Mouse (Mus musculus) limb, embryonic 15.5 days (tissue): ENCODE measurements around the gene Atl2. TPM values are rescaled to one million over a fixed set of nuclear protein-coding genes. Genes with fewer than 3 reads are reported as not detected.

ENCODE experiments used
- ATAC-seq: fragments of 200-750 bp; cut with Nextera tagmentation; 2 replicates; pipeline ENCODE4 v1.8.0; 2017; ENCODE audit warnings: low read depth, moderate TSS enrichment; ENCODE audit not compliant: insufficient number of reproducible peaks, low FRiP score, low TSS enrichment
- H3K27ac ChIP-seq: fragments of 300-500 bp; sonication (generic); 2 replicates; pipeline ENCODE4 v1.5.1; 2015; ENCODE audit warnings: moderate library complexity, mild to moderate bottlenecking, inconsistent platforms
- H3K27me3 ChIP-seq: fragments of 300-500 bp; sonication (generic); 2 replicates; pipeline ENCODE4 v1.6.1; 2015; ENCODE audit warnings: inconsistent platforms
- H3K36me3 ChIP-seq: fragments of 300-500 bp; sonication (generic); 2 replicates; pipeline ENCODE4 v1.6.1; 2015; ENCODE audit warnings: inconsistent platforms
- H3K4me1 ChIP-seq: fragments of 300-500 bp; sonication (generic); 2 replicates; pipeline ENCODE4 v1.6.1; 2015; ENCODE audit warnings: inconsistent platforms
- H3K4me2 ChIP-seq: fragments of 300-500 bp; sonication (generic); 2 replicates; pipeline ENCODE4 v1.6.1; 2015; ENCODE audit warnings: mild to moderate bottlenecking, inconsistent platforms
- H3K4me3 ChIP-seq: fragments of 300-500 bp; sonication (generic); 2 replicates; pipeline ENCODE4 v1.5.1; 2015; ENCODE audit warnings: mild to moderate bottlenecking, inconsistent platforms
- H3K9ac ChIP-seq: fragments of 300-500 bp; sonication (generic); 2 replicates; pipeline ENCODE4 v1.6.1; 2015; ENCODE audit warnings: inconsistent platforms
- H3K9me3 ChIP-seq: fragments of 300-500 bp; sonication (generic); 2 replicates; pipeline ENCODE4 v1.6.1; 2016; ENCODE audit warnings: inconsistent platforms
- WGBS: fragments of 180-500 bp; shearing (Covaris S2); methylation state at CpG from one replicate; pipeline ENCODE4 v1.1.7; 2015; 5-methylcytosine and 5-hydroxymethylcytosine counted together
- polyA plus RNA-seq: library from polyadenylated mRNA; unstranded; fragments of >200 nt; fragmentation: Nextera tagmentation; extraction: Ambion mirVana; gene quantifications from 2 replicates; pipeline ENCODE4 v1.2.1, GENCODE M21; 2015

Gene Atl2
- polyA plus RNA-seq, 1 experiment from 2014 or later: 31.7 TPM

- WGBS: 55% methylated on average over 15 of the region's 15 CpGs
- no peak overlapping the region for H3K4me3 ChIP-seq
- no peak overlapping the region for H3K27ac ChIP-seq
- H3K4me2 ChIP-seq: no peak overlapping the region
- H3K9ac ChIP-seq: no peak overlapping the region
- H3K4me1 ChIP-seq: peaks cover 16% of the 10 kb centered on the region
- ATAC-seq: peak; percentile 78
- H3K27me3 ChIP-seq: no peaks in the 10 kb centered on the region
- no peaks in the 10 kb centered on the region for H3K36me3 ChIP-seq
- no peaks in the 10 kb centered on the region for H3K9me3 ChIP-seq
Measured at GRCm38 (mm10) chr17:79919566-79920350, 23.8 kb upstream of the Atl2 start.

GRCm38 (mm10) chr17:79918484-79919004, 22.6 kb upstream of the Atl2 start:
- no peak overlapping the region for H3K9ac ChIP-seq
- H3K27me3 ChIP-seq: no peaks in the 10 kb centered on the region
- H3K36me3 ChIP-seq: no peaks in the 10 kb centered on the region
- H3K27ac ChIP-seq: no peak overlapping the region
- H3K4me2 ChIP-seq: no peak overlapping the region
- H3K4me1 ChIP-seq: peaks cover 16% of the 10 kb centered on the region
- 29% methylated on average over 9 of the region's 9 CpGs for WGBS
- ATAC-seq: no peak
- H3K4me3 ChIP-seq: no peak overlapping the region
- H3K9me3 ChIP-seq: no peaks in the 10 kb centered on the region

- ATAC-seq: no peak
Measured at GRCm38 (mm10) chr17:79916996-79917395, 21.1 kb upstream of the Atl2 start.

GRCm38 (mm10) chr17:79912174-79912573, 16.3 kb upstream of the Atl2 start:
- Histone ChIP-seq H3K27ac (no peak overlapping the region), H3K4me1 (peaks cover 5% of the 10 kb centered on the region; the same call in 1 of the 2 replicates), H3K9me3 (no peaks in the 10 kb centered on the region), H3K4me3 (no peak overlapping the region), H3K4me2 (no peak overlapping the region), H3K27me3 (no peaks in the 10 kb centered on the region), H3K36me3 (no peaks in the 10 kb centered on the region), H3K9ac (no peak overlapping the region)
- ATAC-seq: no peak
- 74% methylated on average over 2 of the region's 2 CpGs for WGBS

More at GRCm38 (mm10) chr17:79916996-79917395, 21.1 kb upstream of the Atl2 start:
- no peaks in the 10 kb centered on the region for H3K27me3 ChIP-seq
- no peak overlapping the region for H3K9ac ChIP-seq
- no peak overlapping the region for H3K27ac ChIP-seq
- no peak overlapping the region for H3K4me3 ChIP-seq
- H3K4me2 ChIP-seq: no peak overlapping the region
- H3K9me3 ChIP-seq: no peaks in the 10 kb centered on the region
- 56% methylated on average over 9 of the region's 9 CpGs for WGBS
- peaks cover 16% of the 10 kb centered on the region for H3K4me1 ChIP-seq
- H3K36me3 ChIP-seq: no peaks in the 10 kb centered on the region

- Histone ChIP-seq H3K36me3 (no peaks in the 10 kb centered on the region), H3K9me3 (no peaks in the 10 kb centered on the region), H3K4me1 (peaks cover under 1% of the 10 kb centered on the region; the same call in 1 of the 2 replicates), H3K27me3 (no peaks in the 10 kb centered on the region), H3K4me2 (no peak overlapping the region), H3K27ac (no peak overlapping the region), H3K4me3 (no peak overlapping the region), H3K9ac (no peak overlapping the region)
- ATAC-seq: no peak
- 73% methylated on average over 3 of the region's 3 CpGs for WGBS
Measured at GRCm38 (mm10) chr17:79911718-79912117, 15.8 kb upstream of the Atl2 start.

GRCm38 (mm10) chr17:79909571-79909970, 13.6 kb upstream of the Atl2 start:
- ATAC-seq: no peak
- Histone ChIP-seq H3K4me3 (no peak overlapping the region), H3K9ac (no peak overlapping the region), H3K4me2 (no peak overlapping the region), H3K4me1 (no peaks in the 10 kb centered on the region), H3K27me3 (no peaks in the 10 kb centered on the region), H3K36me3 (no peaks in the 10 kb centered on the region), H3K27ac (no peak overlapping the region), H3K9me3 (no peaks in the 10 kb centered on the region)
- WGBS: 80% methylated on average over 12 of the region's 12 CpGs

GRCm38 (mm10) chr17:79907698-79908097, 11.8 kb upstream of the Atl2 start:
- no peak overlapping the region for H3K4me3 ChIP-seq
- no peaks in the 10 kb centered on the region for H3K27me3 ChIP-seq
- no peaks in the 10 kb centered on the region for H3K9me3 ChIP-seq
- H3K4me2 ChIP-seq: no peak overlapping the region
- ATAC-seq: no peak
- 70% methylated on average over 4 of the region's 4 CpGs for WGBS
- H3K4me1 ChIP-seq: no peaks in the 10 kb centered on the region
- no peaks in the 10 kb centered on the region for H3K36me3 ChIP-seq
- H3K9ac ChIP-seq: no peak overlapping the region
- H3K27ac ChIP-seq: no peak overlapping the region

- H3K4me3 ChIP-seq: no peak overlapping the region
- H3K9me3 ChIP-seq: no peaks in the 10 kb centered on the region
- WGBS: 75% methylated on average over 8 of the region's 8 CpGs
- no peaks in the 10 kb centered on the region for H3K4me1 ChIP-seq
- no peaks in the 10 kb centered on the region for H3K36me3 ChIP-seq
- no peak overlapping the region for H3K4me2 ChIP-seq
- no peak for ATAC-seq
- H3K27ac ChIP-seq: no peak overlapping the region
- no peak overlapping the region for H3K9ac ChIP-seq
- no peaks in the 10 kb centered on the region for H3K27me3 ChIP-seq
Measured at GRCm38 (mm10) chr17:79906791-79907494, 11.0 kb upstream of the Atl2 start.

- Histone ChIP-seq H3K36me3 (no peaks in the 10 kb centered on the region), H3K4me1 (no peaks in the 10 kb centered on the region), H3K9ac (no peak overlapping the region), H3K27ac (no peak overlapping the region), H3K4me2 (no peak overlapping the region), H3K4me3 (no peak overlapping the region), H3K9me3 (no peaks in the 10 kb centered on the region), H3K27me3 (no peaks in the 10 kb centered on the region)
- 86% methylated on average over 4 of the region's 4 CpGs for WGBS
- ATAC-seq: no peak
Measured at GRCm38 (mm10) chr17:79904593-79904992, 8.7 kb upstream of the Atl2 start.

GRCm38 (mm10) chr17:79901207-79901606, 5.3 kb upstream of the Atl2 start:
- Histone ChIP-seq H3K9me3 (no peaks in the 10 kb centered on the region), H3K4me2 (no peak overlapping the region), H3K4me1 (peaks cover 2% of the 10 kb centered on the region), H3K9ac (no peak overlapping the region), H3K36me3 (no peaks in the 10 kb centered on the region), H3K4me3 (no peak overlapping the region), H3K27ac (no peak overlapping the region), H3K27me3 (peaks cover 11% of the 10 kb centered on the region)
- no peak for ATAC-seq
- 40% methylated on average over 6 of the region's 6 CpGs for WGBS

GRCm38 (mm10) chr17:79898156-79898746, 2.3 kb upstream of the Atl2 start:
- no peak overlapping the region for H3K27ac ChIP-seq
- H3K4me1 ChIP-seq: peaks cover 14% of the 10 kb centered on the region
- no peak for ATAC-seq
- no peaks in the 10 kb centered on the region for H3K9me3 ChIP-seq
- no peak overlapping the region for H3K4me2 ChIP-seq
- H3K9ac ChIP-seq: no peak overlapping the region
- H3K36me3 ChIP-seq: no peaks in the 10 kb centered on the region
- peaks cover 11% of the 10 kb centered on the region for H3K27me3 ChIP-seq
- no peak overlapping the region for H3K4me3 ChIP-seq
- 72% methylated on average over 6 of the region's 6 CpGs for WGBS

- no peak overlapping the region for H3K9ac ChIP-seq
- peaks cover 16% of the 10 kb centered on the region for H3K4me1 ChIP-seq
- H3K27me3 ChIP-seq: peaks cover 11% of the 10 kb centered on the region
- WGBS: 88% methylated on average over 3 of the region's 3 CpGs
- no peak overlapping the region for H3K4me2 ChIP-seq
- no peak overlapping the region for H3K27ac ChIP-seq
- H3K36me3 ChIP-seq: no peaks in the 10 kb centered on the region
- no peak overlapping the region for H3K4me3 ChIP-seq
- no peaks in the 10 kb centered on the region for H3K9me3 ChIP-seq
- ATAC-seq: no peak
Measured at GRCm38 (mm10) chr17:79897666-79898065, 1.7 kb upstream of the Atl2 start.
